Mouse (Mus musculus) telencephalon, adult 2 months (tissue): ENCODE measurements around the gene Sox10.

ENCODE experiments used
- DNase-seq: peaks from one replicate; pipeline ENCODE4 v3.0.0-alpha.2; 2011; ENCODE audit warnings: low read depth, low spot score

The Sox10 gene

DNA sequence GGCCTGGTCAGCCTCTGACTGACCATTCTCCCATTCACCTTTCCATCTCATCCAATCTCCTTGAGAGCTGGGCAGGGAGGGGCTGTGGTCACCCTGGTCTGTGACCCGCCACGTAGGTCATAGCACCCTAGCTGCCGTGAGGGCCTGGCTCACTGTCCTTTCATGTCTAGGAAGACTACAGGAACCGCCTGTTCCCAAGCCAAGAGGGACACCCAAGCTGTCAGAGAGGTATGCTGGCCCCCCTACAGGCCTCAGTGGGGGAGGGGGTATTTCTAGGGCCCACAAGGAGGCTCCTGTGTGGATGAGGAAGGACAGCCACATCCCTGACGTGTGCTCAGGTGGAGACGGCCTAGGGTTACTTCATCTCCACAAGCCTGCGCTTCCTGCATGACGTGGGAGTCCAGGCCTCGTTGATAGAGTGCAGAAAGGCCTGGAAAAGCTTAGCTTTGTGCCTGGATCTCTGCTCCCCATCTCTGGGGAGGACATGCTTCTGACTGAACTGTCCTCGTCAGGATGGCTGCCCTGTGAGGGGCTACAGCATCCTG is 40.6 kb downstream of the Sox10 start:
- DNase-seq = no peak

DNA sequence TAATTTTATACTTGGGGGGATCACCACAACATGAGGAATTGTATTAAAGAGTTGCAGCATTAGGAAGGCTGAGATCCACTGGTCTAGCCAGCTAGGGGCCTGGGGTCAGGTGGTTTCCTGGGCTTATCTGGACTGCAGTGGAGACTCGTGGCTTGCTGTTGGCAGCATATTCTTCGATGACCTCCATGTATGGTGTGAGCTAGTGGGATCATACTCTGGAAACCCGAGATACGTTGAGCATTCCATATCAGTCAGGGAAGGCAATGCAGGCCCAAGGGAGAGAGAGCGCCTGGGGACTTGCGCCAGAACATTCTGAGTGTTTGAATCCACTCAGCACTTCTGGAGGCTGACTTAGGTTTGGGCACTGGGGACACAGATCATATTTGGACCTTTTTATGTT is 41.3 kb downstream of the Sox10 start:
- DNase-seq = no peak

DNA sequence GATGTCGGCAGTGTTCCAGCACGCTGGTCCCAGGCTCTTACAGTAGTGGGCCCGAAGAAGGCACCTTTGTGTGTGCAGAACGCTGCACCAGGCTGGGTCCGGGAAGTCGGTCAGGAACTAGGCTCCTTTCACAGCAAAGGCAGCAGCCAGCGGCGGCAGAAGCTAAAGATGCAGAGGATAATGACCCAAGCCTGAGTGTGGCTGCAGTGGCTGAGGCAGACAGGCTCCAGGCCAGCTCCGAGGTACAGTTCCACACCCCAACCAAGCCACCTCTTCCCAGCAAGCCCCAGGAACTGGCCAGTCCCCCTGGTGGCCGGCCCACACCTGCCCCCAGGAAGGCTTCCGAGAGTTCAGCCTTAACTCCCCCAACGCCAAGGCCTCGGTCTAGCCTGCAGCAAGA is 42.5 kb downstream of the Sox10 start:
- DNase-seq = no peak

DNA sequence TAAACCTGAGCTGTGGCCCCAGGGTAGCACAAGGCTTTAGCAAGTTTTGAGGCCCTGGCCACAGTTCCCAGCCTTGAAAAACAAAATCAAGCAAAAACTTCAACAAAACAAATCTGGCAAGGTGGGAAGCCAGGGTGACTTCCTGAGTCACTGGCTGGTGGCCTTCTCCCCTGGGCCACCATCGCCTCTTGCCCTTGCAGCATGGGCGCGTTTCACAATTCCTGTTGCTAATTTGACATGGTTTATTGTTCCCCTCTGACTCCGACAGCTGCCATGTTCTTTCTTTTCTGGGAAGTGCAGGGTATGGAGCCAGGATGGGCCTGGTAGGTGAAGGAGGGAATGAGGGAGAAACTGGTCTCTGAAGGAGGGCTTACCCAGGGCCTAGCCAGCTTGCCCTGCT is 42.9 kb downstream of the Sox10 start:
- no peak for DNase-seq

DNA sequence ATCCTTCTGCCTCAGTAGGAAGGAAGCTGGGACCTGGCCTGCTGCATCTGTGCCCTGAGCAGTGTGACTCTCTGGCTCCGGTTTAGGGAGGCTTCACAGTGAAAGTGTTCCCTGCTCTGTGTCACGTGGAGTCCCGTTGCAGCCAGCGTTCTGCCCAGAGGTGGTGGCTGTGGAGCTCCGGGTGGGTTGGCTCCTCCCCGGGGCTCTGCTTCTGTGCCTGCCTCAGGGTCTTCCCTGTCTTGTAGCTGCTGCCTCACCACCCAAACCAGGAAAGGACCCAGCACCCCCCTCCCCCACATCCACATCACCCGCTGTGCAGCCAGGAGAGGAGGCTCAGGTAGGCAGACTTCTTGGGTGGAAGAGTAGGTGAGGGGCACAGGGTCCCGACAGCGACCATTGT is 45.5 kb downstream of the Sox10 start:
- no peak for DNase-seq

DNA sequence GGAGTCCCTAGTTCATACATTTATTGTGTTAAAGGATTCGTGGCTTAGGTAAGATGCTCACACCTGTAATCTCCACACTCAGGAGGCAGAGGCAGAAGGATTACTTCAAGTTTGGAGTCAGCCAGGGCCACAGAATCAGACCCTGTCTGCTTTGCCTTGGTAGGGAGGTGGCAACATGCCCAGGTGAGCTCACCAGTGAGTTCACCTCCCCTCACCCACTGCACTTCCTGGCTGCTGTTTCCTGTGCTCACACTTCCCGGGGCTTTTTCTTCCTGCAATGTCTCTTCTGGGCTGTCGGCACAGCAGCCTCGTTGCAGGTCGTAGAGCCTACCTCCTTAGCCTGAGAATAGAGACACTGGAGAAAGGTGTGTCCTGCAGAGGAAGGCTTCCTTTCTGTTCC is 49.8 kb downstream of the Sox10 start:
- no peak for DNase-seq

DNA sequence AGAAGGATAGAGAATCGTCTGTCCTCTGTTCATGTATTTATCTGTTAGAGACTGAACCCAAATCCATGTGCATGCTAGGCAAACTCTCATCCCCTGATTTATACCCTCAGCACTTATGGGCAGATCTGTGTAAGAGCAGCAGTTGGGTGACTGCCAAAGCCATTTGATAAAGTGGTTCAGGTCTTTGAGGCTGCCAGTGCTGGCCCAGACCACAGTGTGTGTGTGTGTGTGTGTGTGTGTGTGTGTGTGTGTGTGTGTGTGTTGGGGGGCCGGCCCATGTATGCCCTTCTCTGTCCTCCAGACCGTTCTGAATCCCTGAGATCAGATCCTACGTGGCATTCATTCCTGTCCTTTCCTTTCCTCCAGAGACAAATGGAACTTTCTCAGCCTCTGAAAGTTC is 53.3 kb downstream of the Sox10 start:
- no peak for DNase-seq

DNA sequence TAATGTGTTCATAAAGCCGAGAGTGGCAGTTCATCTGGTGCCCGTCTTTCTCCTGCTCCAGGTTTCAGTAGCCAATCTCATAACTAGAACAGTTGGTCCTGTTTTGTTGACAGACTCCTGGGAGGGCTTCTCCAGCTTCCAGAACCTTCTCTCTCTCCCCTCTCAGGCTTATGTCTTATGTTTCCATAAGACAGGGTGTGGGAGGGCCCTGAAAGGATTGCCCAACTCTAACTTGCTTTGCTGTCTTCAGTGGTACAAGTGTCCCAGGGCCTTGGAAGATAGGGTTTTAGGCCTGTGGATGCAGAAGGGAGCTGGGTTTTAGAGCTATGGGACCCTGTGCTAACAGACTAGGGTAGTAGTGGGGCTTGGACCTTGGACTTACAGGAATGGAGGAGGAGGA is 54.5 kb downstream of the Sox10 start:
- no peak for DNase-seq

DNA sequence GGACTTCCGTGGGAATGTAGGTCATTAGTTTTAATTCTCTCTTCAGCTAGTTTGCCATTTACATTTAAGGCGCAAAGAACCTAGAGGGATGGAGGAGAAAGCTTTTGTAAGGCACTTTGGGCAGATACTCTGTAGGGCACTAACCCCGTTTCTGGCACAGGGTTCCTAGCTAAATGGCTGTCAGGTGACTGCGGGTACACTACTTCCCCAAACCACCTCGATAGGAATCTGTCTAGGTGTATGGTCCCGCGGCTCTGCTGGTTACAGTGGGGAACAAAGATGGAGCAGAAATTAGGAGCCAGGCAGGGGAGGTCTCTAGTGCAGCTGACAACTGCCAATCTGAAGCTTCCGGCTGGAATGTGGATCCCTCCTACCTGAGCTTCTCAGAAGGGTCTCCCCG is 55.0 kb downstream of the Sox10 start:
- no peak for DNase-seq

DNA sequence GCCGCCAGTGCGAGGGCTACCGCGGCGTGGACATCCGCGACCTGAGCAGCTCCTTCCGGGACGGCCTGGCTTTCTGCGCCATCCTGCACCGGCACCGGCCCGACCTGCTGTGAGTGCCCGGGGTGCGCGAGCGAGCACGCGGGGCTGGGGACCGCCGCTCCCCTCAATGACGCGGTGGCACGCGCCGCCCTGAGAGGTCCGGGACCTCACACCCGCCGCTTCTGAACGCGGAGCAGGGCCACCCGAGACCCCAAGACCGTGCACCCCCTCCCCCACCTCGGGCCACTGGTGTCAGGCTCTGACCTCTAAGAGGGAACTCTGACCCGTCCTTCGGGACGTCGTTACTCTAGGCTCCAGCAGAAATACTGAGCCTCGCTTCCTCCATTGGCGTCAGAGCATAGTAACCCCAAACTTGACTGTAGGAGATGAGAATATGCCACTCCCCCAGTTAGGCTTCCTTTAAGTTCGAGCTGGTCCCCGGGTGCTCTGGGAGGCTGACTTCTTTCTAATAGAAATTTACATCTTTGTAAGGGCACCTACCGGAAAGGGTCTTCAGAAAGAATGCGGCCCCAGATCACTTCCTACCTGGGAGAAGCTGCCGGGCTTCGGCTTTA is 55.6 kb downstream of the Sox10 start:
- no peak for DNase-seq

DNA sequence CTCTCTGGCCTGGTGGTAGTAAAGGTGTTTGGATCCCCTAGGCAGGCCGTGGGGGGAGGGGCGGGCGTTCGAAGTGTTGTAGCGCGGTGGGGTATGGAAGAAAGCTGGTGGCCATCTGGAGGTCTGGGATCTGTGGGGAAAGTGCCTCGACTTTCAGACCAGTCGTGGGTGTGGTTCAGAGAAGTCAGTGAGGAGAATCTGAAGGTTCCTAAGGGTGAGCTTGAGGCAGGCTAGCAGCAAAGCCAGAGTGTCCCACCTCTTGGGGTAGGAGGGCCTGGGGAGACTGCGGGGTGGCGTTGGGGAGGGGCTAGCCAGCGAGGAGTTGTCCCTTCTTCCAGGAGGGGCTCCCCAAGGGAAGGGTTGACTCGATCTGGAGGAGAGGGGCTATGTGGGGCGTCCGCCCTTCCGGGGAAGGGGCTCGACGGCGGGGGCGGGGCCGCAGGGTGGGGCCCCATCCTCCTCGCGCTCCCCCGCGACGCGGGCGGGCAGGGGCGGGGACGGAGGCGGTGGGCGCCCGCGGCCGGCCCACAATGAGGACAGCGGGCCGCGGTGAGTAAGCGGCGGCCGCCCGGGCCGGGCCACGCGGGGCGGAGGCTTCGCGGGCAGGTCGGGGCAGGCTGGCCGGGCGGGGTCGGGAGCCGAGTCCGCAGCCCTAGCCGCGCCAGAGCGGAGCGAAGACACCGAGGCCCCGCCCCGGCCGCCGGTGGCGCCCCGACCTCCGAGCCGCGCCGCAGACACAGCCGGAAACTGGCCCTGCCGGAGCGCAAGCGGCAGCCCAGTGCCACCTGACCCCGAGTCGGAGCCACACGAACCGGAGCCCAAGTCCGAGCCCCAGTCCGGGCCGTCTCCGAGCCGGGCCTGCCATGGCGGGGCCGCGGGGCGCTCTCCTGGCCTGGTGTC is 56.4 kb downstream of the Sox10 start, which contains the start of gene Micall1:
TSS of gene Micall1 (plus strand) at position 478 of the 900 bp plus-strand sequence.
- DNase-seq = no peak

DNA sequence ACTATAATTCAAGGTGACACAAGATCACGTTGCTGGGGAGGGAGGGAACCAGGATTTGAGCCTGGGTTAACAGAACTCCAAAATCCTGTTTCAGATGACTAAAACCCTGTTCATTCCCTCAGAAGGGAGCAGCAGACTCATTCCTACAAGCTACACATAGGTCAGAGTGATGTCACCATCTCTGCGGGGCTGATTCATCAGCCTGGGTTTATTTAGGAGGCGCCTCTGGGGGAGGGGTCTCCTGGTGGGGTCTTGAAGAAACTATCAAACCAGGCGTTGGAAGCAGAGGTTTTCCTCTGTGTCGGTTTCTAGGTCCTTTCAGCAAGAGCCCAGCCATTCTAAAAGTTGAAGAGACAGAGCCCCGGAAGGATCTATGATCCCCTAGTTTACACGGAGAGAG is 57.1 kb downstream of the Sox10 start:
- no peak for DNase-seq

DNA sequence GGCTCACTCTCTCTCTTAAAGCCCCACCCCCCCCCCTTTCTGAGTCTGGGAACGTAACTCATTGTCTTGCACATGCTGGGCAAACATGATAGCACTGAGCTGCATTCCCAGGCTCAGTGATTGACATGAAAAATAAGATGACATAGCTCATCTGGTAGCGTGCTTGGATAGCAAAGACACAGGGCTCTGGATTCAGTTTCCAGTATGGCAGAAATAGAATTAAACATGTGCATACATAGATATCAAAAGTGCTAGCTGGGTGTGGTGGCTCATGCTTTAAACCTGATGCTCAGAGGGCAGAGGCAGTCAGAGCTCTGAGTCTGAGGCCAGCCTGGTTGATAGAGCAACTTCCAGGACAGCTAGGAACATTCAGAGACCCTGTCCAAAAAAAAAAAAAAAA is 59.2 kb downstream of the Sox10 start:
- DNase-seq = no peak
